Comparison of ENCODE assay signal across 1 mouse cellular context in the genomic region with DNA sequence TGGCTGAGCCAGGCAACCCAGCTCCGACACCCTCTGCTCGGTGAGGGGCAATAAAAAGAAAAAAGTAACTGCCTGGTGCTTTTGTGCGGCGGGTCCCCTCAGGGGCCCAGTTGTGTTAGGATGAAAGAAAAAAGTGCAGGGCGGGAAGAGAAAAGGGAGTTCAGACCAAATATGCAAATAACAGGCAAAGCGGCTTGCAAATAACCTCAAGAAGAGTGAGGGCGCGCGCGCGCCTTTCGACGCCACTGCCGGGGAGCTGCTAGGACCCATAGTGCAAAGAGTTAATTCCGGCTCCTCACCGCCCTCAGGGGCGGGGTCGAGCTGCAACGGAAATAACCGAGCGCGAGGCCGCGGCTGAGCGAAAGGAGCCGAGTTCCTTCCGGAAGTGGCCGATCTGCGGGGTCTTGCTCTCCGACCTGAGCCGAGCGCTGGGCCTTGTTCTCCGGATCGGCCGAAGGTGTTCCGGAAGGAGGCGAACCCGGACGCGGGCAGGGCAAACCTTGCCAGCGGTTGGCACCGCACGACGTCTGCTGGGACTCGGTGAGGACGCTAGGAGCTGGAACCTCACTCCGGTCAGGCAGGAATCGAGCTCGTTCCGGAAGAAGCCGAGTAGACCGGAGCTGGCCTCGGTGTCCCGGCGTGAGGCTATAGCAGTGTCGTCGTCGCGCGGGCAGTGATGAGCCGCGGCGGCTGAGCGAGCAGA.
A peak's percentile ranks its signal among the peaks of the same experiment; 100 is the strongest.
TF ChIP-seq lines count a peak whose summit lies in the region.

Gene Mta2 (plus strand): TSS at position 361 of the 703 bp plus-strand sequence.

TF ChIP-seq in MEL, 35 proteins besides CTCF, POLR2A, EP300 and RAD21 (continued from another document):
- TF ChIP-seq HCFC1 (IDR thresholded peaks at IDR 0.05; ENCODE audit: low read depth, low read length), result peak; percentile 73
- TF ChIP-seq NRF1 (IDR thresholded peaks at IDR 0.05; ENCODE audit: insufficient read depth, low read depth, low read length, poor library complexity, severe bottlenecking), result peak; percentile 43; the same call in 1 of the 2 replicates
- no peak for TF ChIP-seq RCOR1 (IDR thresholded peaks at IDR 0.05; ENCODE audit: low read depth, low read length)
- TF ChIP-seq UBTF (IDR thresholded peaks at IDR 0.05; ENCODE audit: borderline replicate concordance, insufficient read depth, low read depth, low read length), result no peak
- TF ChIP-seq CHD2 (IDR thresholded peaks at IDR 0.05; ENCODE audit: low read length), result no peak
- TF ChIP-seq SMC3 (IDR thresholded peaks at IDR 0.05; ENCODE audit: low read depth, low read length), result no peak
- TF ChIP-seq USF2 (IDR thresholded peaks at IDR 0.05; ENCODE audit: borderline replicate concordance in 1 of 2, insufficient read depth in 1 of 2, low read depth in 1 of 2, low read length in 2 of 2), result no peak
- peak; percentile 78 for TF ChIP-seq SIN3A (IDR thresholded peaks at IDR 0.05; ENCODE audit: low read length)
- TF ChIP-seq MAFK (IDR thresholded peaks at IDR 0.05; ENCODE audit: borderline replicate concordance, low read depth, low read length), result no peak
- TF ChIP-seq MYC (IDR thresholded peaks at IDR 0.05; ENCODE audit: low read depth, low read length), result peak; percentile 70; the same call in 1 of the 2 replicates
- no peak for TF ChIP-seq POLR2AphosphoS5 (IDR thresholded peaks at IDR 0.05; ENCODE audit: borderline replicate concordance, low read depth, low read length)
- TF ChIP-seq MAZ (IDR thresholded peaks at IDR 0.05; ENCODE audit: low read depth, low read length), result peak; percentile 33
- no peak; the same call in 1 of the 2 replicates for TF ChIP-seq MAX (IDR thresholded peaks at IDR 0.05; ENCODE audit: low read length)
